Mouse (Mus musculus) midbrain, embryonic 13.5 days (tissue): ENCODE data around the gene Sptlc3. TPM values are rescaled to one million over a fixed set of nuclear protein-coding genes. Genes with fewer than 3 reads are reported as not detected.

ENCODE experiments used
- ATAC-seq: fragments of 200-750 bp; cut with Nextera tagmentation; 2 replicates; pipeline ENCODE4 v1.8.0; 2017; ENCODE audit warnings: mild to moderate bottlenecking, moderate TSS enrichment, moderate library complexity
- H3K27ac ChIP-seq: fragments of 300-500 bp; sonication (generic); 2 replicates; pipeline ENCODE4 v1.5.1; 2015; ENCODE audit warnings: inconsistent platforms, mild to moderate bottlenecking, moderate library complexity
- H3K27me3 ChIP-seq: fragments of 300-500 bp; sonication (generic); 2 replicates; pipeline ENCODE4 v1.6.1; 2015; ENCODE audit warnings: mild to moderate bottlenecking, inconsistent platforms
- H3K36me3 ChIP-seq: fragments of 300-500 bp; sonication (generic); 2 replicates; pipeline ENCODE4 v1.6.1; 2015; ENCODE audit warnings: mild to moderate bottlenecking, inconsistent platforms
- H3K4me1 ChIP-seq: fragments of 300-500 bp; sonication (generic); replicated peaks from 2 replicates; pipeline ENCODE4 v1.6.1; 2015; ENCODE audit warnings: inconsistent platforms
- H3K4me2 ChIP-seq: fragments of 300-500 bp; sonication (generic); replicated peaks from 2 replicates; pipeline ENCODE4 v1.6.1; 2015; ENCODE audit warnings: moderate library complexity, mild to moderate bottlenecking, inconsistent platforms
- H3K4me3 ChIP-seq: fragments of 300-500 bp; sonication (generic); replicated peaks from 2 replicates; pipeline ENCODE4 v1.5.1; 2015; ENCODE audit warnings: mild to moderate bottlenecking, inconsistent platforms
- H3K9ac ChIP-seq: fragments of 300-500 bp; sonication (generic); replicated peaks from 2 replicates; pipeline ENCODE4 v1.6.1; 2015; ENCODE audit warnings: mild to moderate bottlenecking, inconsistent platforms
- H3K9me3 ChIP-seq: fragments of 300-500 bp; sonication (generic); 2 replicates; pipeline ENCODE4 v1.6.1; 2016; ENCODE audit warnings: mild to moderate bottlenecking, inconsistent platforms
- WGBS: fragments of 180-500 bp; shearing (Covaris S2); methylation state at CpG from one replicate; pipeline ENCODE4 v1.1.7; 2015; 5-methylcytosine and 5-hydroxymethylcytosine counted together
- polyA plus RNA-seq: library from polyadenylated mRNA; unstranded; fragments of >200 nt; fragmentation: Nextera tagmentation; extraction: Ambion mirVana; gene quantifications from 2 replicates; pipeline ENCODE4 v1.2.1, GENCODE M21; 2015

Sptlc3 gene
- polyA plus RNA-seq, 1 experiment from 2014 or later, result not detected

- Histone ChIP-seq H3K9me3 (no peaks in the 10 kb centered on the region), H3K9ac (no peak overlapping the region), H3K36me3 (no peaks in the 10 kb centered on the region), H3K4me3 (no peak overlapping the region), H3K27ac (no peak overlapping the region), H3K27me3 (no peaks in the 10 kb centered on the region), H3K4me1 (no peaks in the 10 kb centered on the region), H3K4me2 (no peak overlapping the region)
- no peak for ATAC-seq
- 89% methylated on average over 3 of the region's 3 CpGs for WGBS
Measured at GRCm38 (mm10) chr2:139649518-139649917, 155.8 kb downstream of the Sptlc3 start.

DNA sequence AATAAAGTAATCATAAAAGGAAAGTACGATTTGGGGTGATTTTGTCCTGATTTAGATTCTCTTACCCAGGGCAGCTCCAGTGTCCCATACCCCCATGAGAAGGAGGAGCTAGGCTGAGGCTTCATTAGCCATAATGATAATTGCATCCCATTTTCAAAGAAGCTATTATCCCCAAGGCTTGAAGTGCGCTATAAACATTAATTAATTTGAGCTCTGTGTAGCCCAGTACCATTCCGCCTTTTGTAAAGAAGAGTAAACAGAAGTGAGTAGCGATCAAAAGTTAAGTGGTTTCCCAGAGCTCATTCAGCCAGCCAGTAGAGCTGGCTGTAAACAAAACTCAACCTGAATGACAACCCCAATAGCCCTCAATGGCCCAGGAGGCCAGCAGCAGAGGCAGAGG is 163.0 kb downstream of the Sptlc3 start:
- no peaks in the 10 kb centered on the region for H3K9me3 ChIP-seq

GRCm38 (mm10) chr2:139671838-139672237 is 178.1 kb downstream of the Sptlc3 start:
- H3K4me2 ChIP-seq, result no peak overlapping the region
- H3K36me3 ChIP-seq, result no peaks in the 10 kb centered on the region
- H3K27me3 ChIP-seq, result peaks cover 18% of the 10 kb centered on the region
- H3K4me1 ChIP-seq, result peaks cover 9% of the 10 kb centered on the region
- WGBS, result 88% methylated on average over 3 of the region's 3 CpGs
- no peak overlapping the region for H3K27ac ChIP-seq
- H3K9me3 ChIP-seq, result no peaks in the 10 kb centered on the region
- H3K4me3 ChIP-seq, result no peak overlapping the region
- no peak overlapping the region for H3K9ac ChIP-seq
- ATAC-seq, result no peak

More for the DNA sequence above, 163.0 kb downstream of the Sptlc3 start:
- no peak overlapping the region for H3K27ac ChIP-seq
- H3K4me3 ChIP-seq, result no peak overlapping the region
- no peaks in the 10 kb centered on the region for H3K4me1 ChIP-seq
- no peak for ATAC-seq
- no peaks in the 10 kb centered on the region for H3K36me3 ChIP-seq
- H3K9ac ChIP-seq, result no peak overlapping the region
- no peak overlapping the region for H3K4me2 ChIP-seq
- 64% methylated on average over 4 of the region's 4 CpGs for WGBS
- H3K27me3 ChIP-seq, result no peaks in the 10 kb centered on the region

GRCm38 (mm10) chr2:139672371-139672770 is 178.7 kb downstream of the Sptlc3 start:
- H3K27ac ChIP-seq, result no peak overlapping the region
- no peaks in the 10 kb centered on the region for H3K36me3 ChIP-seq
- peaks cover 14% of the 10 kb centered on the region for H3K4me1 ChIP-seq
- no peak overlapping the region for H3K4me3 ChIP-seq
- WGBS, result 59% methylated on average over 2 of the region's 2 CpGs
- no peak overlapping the region for H3K9ac ChIP-seq
- no peak overlapping the region for H3K4me2 ChIP-seq
- H3K9me3 ChIP-seq, result no peaks in the 10 kb centered on the region
- peaks cover 18% of the 10 kb centered on the region for H3K27me3 ChIP-seq
- no peak for ATAC-seq

DNA sequence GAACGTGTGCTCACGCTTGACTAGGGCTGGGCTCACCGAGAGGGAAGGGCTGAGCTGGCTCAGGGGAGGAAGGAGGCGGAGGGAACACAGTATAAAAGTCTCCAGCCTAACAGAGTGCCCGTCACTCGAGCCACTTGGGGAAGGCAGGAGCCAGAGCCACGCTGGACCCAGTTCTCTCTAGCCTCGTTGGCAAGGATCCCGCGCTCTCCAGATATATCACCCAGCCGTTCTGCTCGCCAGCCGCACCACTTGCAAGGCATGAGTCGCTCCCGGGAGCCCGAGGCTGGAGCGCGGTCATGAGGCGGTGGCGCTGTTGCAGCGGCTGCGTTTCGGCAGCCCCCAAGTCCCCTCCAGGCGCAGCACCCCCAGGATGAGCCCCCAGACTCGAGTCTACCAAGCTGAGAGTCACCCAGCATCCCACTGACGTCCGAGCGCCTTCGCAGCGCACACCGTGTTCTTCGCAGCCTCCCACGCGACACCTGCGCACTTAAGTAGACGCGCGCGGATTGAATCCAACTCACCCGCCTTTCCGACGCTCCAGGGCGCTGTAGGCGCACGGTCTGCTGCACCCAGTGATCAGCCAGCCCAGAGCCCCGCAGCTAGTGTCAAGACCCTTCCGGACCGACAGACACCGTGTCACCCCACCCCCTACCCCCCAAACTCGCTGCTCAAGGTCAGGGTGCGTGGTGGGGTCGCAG is 183.5 kb downstream of the Sptlc3 start:
- under 1% methylated on average over 52 of the region's 52 CpGs for WGBS
- ATAC-seq, result peak; percentile 62
- peaks cover 30% of the 10 kb centered on the region for H3K27me3 ChIP-seq
- no peaks in the 10 kb centered on the region for H3K9me3 ChIP-seq
- H3K4me1 ChIP-seq, result peaks cover 22% of the 10 kb centered on the region
- no peaks in the 10 kb centered on the region for H3K36me3 ChIP-seq
- H3K9ac ChIP-seq, result peak overlapping the region; percentile 87
- H3K4me2 ChIP-seq, result peak overlapping the region; percentile 100
- H3K4me3 ChIP-seq, result peak overlapping the region; percentile 97
- no peak overlapping the region for H3K27ac ChIP-seq

- Histone ChIP-seq H3K27ac (peak within 1 kb of the TSS; percentile 67), H3K36me3 (no peaks in the 10 kb centered on the region), H3K27me3 (peaks cover 30% of the 10 kb centered on the region), H3K9ac (peak within 1 kb of the TSS; percentile 87), H3K4me2 (peak within 1 kb of the TSS; percentile 100), H3K4me1 (peaks cover 22% of the 10 kb centered on the region), H3K9me3 (no peaks in the 10 kb centered on the region), H3K4me3 (peak within 1 kb of the TSS; percentile 97)
- 0% methylated on average over 31 of the region's 39 CpGs for WGBS
- ATAC-seq, result peak; percentile 82
Measured at GRCm38 (mm10) chr2:139677809-139678274, 184.1 kb downstream of the Sptlc3 start, which contains the start of gene Ism1. TSS of gene Ism1 (plus strand) at chr2:139678178.

DNA sequence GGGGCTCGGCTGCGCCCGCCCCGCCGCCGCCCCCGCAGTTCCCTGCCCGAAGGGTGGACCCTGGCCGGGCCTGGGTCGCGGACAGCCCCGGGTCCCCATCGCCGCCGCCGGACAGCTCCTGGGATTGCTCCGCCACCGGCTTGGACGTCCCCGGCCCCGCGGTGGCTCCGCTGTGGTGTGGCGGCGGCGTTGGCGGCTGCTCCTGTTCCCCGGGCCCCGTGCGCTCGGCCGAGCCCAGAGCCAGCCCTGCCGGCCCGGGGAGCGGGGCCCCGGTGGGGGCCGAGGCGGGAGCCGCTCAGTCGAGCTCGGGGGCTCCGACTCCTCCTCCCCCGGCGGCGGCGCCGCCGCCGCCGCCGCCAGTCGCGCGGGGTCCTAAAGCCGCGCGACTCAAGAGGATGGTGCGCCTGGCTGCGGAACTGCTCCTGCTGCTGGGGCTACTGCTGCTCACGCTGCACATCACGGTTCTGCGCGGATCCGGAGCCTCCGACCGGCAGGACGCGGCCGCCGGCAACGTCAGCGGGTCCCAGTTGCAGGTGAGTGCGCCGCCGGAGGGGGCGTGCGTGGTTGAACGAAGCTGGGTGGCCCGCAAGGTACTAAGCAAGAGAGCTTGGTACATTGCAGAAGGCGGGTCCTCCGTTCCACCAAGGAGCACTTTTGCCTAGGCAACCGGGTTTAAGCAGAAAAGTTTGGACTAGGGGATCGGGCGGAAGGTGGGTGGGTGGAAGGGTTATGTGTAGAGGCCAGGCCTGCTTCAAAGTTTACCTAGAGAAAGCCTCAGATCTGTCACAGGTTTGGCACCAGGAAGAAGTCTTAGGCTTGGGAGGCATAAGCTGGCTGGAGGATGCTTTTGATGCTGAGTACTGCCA is 184.8 kb downstream of the Sptlc3 start:
- ATAC-seq, result peak; percentile 93
- Histone ChIP-seq H3K4me2 (peak overlapping the region; percentile 100), H3K9ac (peak overlapping the region; percentile 87), H3K4me3 (peak overlapping the region; percentile 97), H3K36me3 (no peaks in the 10 kb centered on the region), H3K27ac (peak overlapping the region; percentile 67), H3K9me3 (no peaks in the 10 kb centered on the region), H3K27me3 (peaks cover 30% of the 10 kb centered on the region), H3K4me1 (peaks cover 22% of the 10 kb centered on the region)
- WGBS, result under 1% methylated on average over 68 of the region's 84 CpGs

GRCm38 (mm10) chr2:139682540-139682939 is 188.8 kb downstream of the Sptlc3 start:
- peaks cover 11% of the 10 kb centered on the region for H3K27me3 ChIP-seq
- H3K4me2 ChIP-seq, result no peak overlapping the region
- no peak overlapping the region for H3K4me3 ChIP-seq
- no peaks in the 10 kb centered on the region for H3K9me3 ChIP-seq
- H3K4me1 ChIP-seq, result peaks cover 7% of the 10 kb centered on the region; the same call in 1 of the 2 replicates
- WGBS, result 83% methylated on average over 3 of the region's 3 CpGs
- H3K9ac ChIP-seq, result no peak overlapping the region
- no peaks in the 10 kb centered on the region for H3K36me3 ChIP-seq
- no peak overlapping the region for H3K27ac ChIP-seq
- no peak for ATAC-seq

Other genes starting within 250 kb of the Sptlc3 start
- 0.36 and 0.50 TPM in 2 replicates for gene Ism1, start 184.3 kb downstream of the Sptlc3 start, polyA plus RNA-seq